Mouse (Mus musculus) left cerebral cortex, adult 2 months (tissue): ENCODE results near the gene Gm28998. TPM values are rescaled to one million over a fixed set of nuclear protein-coding genes. Genes with fewer than 3 reads are reported as not detected.
"Not testable (repeated sequence)": the region's sequence is repeated elsewhere in the genome, so short reads cannot be mapped to it uniquely, and the experiment has no call there.

Experiments
- DNase-seq, 2 experiments: peaks; one replicate each; pipeline ENCODE4 v3.0.0; 2021 to 2022; ENCODE audit warnings: low spot score in 2 of 2, mixed read lengths in 1 of 2; ENCODE audit errors: extremely low spot score in 1 of 2
- H3K27ac ChIP-seq: fragments of 200-600 bp; 2 replicates; pipeline ENCODE4 v1.8.1; 2022
- H3K4me3 ChIP-seq: fragments of 200-600 bp; 2 replicates; pipeline ENCODE4 v1.8.1; 2022
- intact Hi-C: fragments of 180-260 bp; cut with DNase I; formaldehyde crosslinking; loops from one replicate; pipeline ENCODE4 v1.15.1; 2025
- long read RNA-seq, 2 experiments: library from polyadenylated mRNA; stranded (forward); transcript quantifications; one replicate each; pipeline ENCODE4 v2.0.0; 2021; ENCODE audit warnings: borderline mapping rate in 2 of 2
- total RNA-seq, 2 experiments: library from RNA; stranded (reverse); gene quantifications; 2 replicates each; pipeline ENCODE4 v1.2.3; 2021

Gene Gm28998
- not detected for total RNA-seq
- long read RNA-seq, experiment 1, result 0 reads
- long read RNA-seq, experiment 2, result 0 reads

- H3K4me3 ChIP-seq, intact Hi-C loops, DNase-seq, H3K27ac ChIP-seq: not testable (repeated sequence)
These were observed at the start of gene Gm28998 for GRCm38 (mm10) chrY:7253487-7253886. Gene Gm28998, plus strand, starts transcription at chrY:7253787.

Other genes with a start within 250 kb of the Gm28998 start
- gene Gm21244, start 84.5 kb upstream of the Gm28998 start, total RNA-seq, result not detected
- not detected for gene Gm21788, start 151.2 kb downstream of the Gm28998 start, total RNA-seq